Mouse (Mus musculus) forebrain, embryonic 11.5 days (tissue): ENCODE measurements around the gene Ttll6. TPM values are rescaled to one million over a fixed set of nuclear protein-coding genes. Genes with fewer than 3 reads are reported as not detected.
A peak's percentile ranks its signal among the peaks of the same experiment; 100 is the strongest.
"Not testable (repeated sequence)": the region's sequence is repeated elsewhere in the genome, so short reads cannot be mapped to it uniquely, and the experiment has no call there.

Experiments
- ATAC-seq: fragments of 200-750 bp; cut with Nextera tagmentation; replicated peaks from 2 replicates; pipeline ENCODE4 v1.8.0; 2017; ENCODE audit warnings: moderate TSS enrichment; ENCODE audit not compliant: low FRiP score
- DNase-seq: peaks from one replicate; pipeline ENCODE4 v3.0.0-alpha.2; 2017; ENCODE audit warnings: low spot score
- H3K27ac ChIP-seq: fragments of 300-500 bp; sonication (generic); 2 replicates; pipeline ENCODE4 v1.5.1; 2014; ENCODE audit warnings: low read depth, low read length
- H3K27me3 ChIP-seq: fragments of 300-500 bp; sonication (generic); 2 replicates; pipeline ENCODE4 v1.6.1; 2014; ENCODE audit warnings: mild to moderate bottlenecking, low read length, mixed read lengths; ENCODE audit not compliant: control insufficient read depth, insufficient read depth
- H3K36me3 ChIP-seq: fragments of 300-500 bp; sonication (generic); 2 replicates; pipeline ENCODE4 v1.6.1; 2014; ENCODE audit warnings: mild to moderate bottlenecking, low read length, moderate library complexity, mixed read lengths; ENCODE audit not compliant: control insufficient read depth, insufficient read depth
- H3K4me1 ChIP-seq: fragments of 300-500 bp; sonication (generic); replicated peaks from 2 replicates; pipeline ENCODE4 v1.6.1; 2014; ENCODE audit warnings: low read length, mixed read lengths; ENCODE audit not compliant: control insufficient read depth, insufficient read depth
- H3K4me2 ChIP-seq: fragments of 300-500 bp; sonication (generic); 2 replicates; pipeline ENCODE4 v1.6.1; 2014; ENCODE audit warnings: low read depth, mild to moderate bottlenecking, low read length, moderate library complexity, mixed read lengths; ENCODE audit not compliant: severe bottlenecking
- H3K4me3 ChIP-seq: fragments of 300-500 bp; sonication (generic); 2 replicates; pipeline ENCODE4 v1.5.1; 2014; ENCODE audit warnings: low read depth, low read length
- H3K9ac ChIP-seq: fragments of 300-500 bp; sonication (generic); 2 replicates; pipeline ENCODE4 v1.6.1; 2014; ENCODE audit warnings: low read length
- H3K9me3 ChIP-seq: fragments of 300-500 bp; sonication (generic); 2 replicates; pipeline ENCODE4 v1.6.1; 2016; ENCODE audit warnings: low read length, mixed read lengths; ENCODE audit not compliant: control insufficient read depth
- WGBS: fragments of 180-500 bp; shearing (Covaris S2); extraction: QIAGEN DNeasy Blood & Tissue Kit; methylation state at CpG from one replicate; pipeline ENCODE4 v1.1.7; 2014; 5-methylcytosine and 5-hydroxymethylcytosine counted together
- polyA plus RNA-seq: library from polyadenylated mRNA; unstranded; fragments of >200 nt; fragmentation: Nextera tagmentation; extraction: Ambion mirVana; gene quantifications from 2 replicates; pipeline ENCODE4 v1.2.1, GENCODE M21; 2014

Gene Ttll6
- polyA plus RNA-seq, 1 experiment from 2014 or later, result not detected

DNA sequence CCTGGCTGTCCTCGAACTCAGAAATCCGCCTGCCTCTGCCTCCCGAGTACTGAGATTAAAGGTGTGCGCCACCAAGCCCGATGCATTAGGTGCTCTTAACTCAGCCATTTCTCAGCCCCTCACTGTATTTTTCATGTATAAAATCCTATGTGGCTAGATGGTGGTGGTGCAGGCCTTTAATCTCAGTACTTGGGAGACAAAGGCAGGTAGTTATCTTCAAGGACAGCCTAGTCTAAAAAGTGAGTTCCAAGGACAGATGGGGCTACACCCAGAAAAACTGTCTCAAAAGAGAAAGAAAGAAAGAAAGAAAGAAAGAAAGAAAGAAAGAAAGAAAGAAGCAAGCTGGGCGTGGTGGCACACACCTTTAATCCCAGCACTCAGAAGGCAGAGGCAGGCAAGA lies 18.2 kb upstream of the Ttll6 start:
- Histone ChIP-seq H3K4me3 (no peak overlapping the region), H3K9ac (no peak overlapping the region), H3K4me1 (no peaks in the 10 kb centered on the region), H3K9me3 (no peaks in the 10 kb centered on the region), H3K27ac (no peak overlapping the region), H3K4me2 (no peak overlapping the region), H3K27me3 (no peaks in the 10 kb centered on the region), H3K36me3 (no peaks in the 10 kb centered on the region)
- DNase-seq (no peak), ATAC-seq (no peak)
- 87% methylated on average over 6 of the region's 6 CpGs for WGBS

DNA sequence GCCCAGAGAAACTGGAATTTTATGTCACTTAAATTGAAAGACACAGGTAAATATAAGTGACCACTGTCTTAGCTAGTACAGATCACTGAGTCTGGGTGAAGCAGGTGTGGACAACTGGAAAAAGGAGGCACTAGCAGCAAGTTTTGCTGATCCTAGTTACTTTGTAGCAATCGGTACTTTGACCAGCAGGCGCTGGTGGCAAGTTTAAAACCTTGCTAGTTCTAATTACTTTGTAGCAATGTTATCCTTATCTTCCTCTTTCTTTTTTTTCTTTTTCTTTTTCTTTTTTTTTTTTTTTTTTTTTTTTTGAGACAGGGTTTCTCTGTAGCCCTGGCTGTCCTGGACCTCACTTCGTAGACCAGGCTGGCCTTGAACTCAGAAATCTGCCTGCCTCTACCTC lies 17.5 kb upstream of the Ttll6 start:
- WGBS, result 91% methylated on average over 3 of the region's 3 CpGs
- H3K27me3 ChIP-seq, result no peaks in the 10 kb centered on the region
- ATAC-seq, result no peak
- H3K4me2 ChIP-seq, result no peak overlapping the region
- no peak for DNase-seq
- no peaks in the 10 kb centered on the region for H3K36me3 ChIP-seq
- no peak overlapping the region for H3K27ac ChIP-seq
- H3K9me3 ChIP-seq, result no peaks in the 10 kb centered on the region
- H3K9ac ChIP-seq, result no peak overlapping the region
- H3K4me3 ChIP-seq, result no peak overlapping the region
- no peaks in the 10 kb centered on the region for H3K4me1 ChIP-seq

DNA sequence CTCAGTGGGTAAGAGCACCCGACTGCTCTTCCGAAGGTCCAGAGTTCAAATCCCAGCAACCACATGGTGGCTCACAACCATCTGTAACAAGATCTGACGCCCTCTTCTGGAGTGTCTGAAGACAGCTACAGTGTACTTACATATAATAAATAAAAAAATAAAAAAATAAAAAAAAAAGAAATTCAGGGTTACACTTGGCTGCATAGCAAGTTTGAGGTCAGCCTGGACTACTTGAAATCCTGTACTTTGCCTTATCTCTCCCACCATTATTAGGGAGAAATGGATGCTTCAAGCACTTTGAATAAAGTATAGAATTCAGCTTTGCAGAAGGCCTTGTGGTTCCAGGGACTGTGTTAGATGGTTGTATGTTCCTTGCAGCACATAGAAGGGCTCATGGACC lies 16.7 kb upstream of the Ttll6 start:
- not testable (repeated sequence) for H3K4me2 ChIP-seq, DNase-seq, H3K4me3 ChIP-seq, H3K27ac ChIP-seq, H3K4me1 ChIP-seq, H3K27me3 ChIP-seq, H3K9me3 ChIP-seq, H3K36me3 ChIP-seq, H3K9ac ChIP-seq, ATAC-seq
- 88% methylated on average over 3 of the region's 3 CpGs for WGBS

DNA sequence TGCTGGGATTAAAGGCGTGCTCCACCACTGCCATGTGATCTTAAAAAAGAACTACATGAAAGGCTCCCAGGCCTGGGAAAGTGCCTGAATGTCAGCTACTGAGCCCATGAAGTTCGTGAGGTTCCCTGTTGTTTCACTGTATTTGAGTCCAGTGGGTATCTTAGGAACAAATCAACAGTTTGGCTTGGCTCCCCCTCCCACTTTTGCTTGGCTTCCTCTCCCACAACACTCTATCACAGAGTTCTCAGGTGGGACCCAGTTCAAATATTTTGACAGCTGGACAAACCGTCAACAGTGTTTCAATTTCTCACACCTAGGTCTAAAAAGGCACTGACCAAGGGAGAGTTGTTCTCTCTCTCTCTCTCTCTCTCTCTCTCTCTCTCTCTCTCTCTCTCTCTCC lies 14.2 kb upstream of the Ttll6 start:
- Histone ChIP-seq H3K4me2 (no peak overlapping the region), H3K9ac (no peak overlapping the region), H3K9me3 (no peaks in the 10 kb centered on the region), H3K36me3 (no peaks in the 10 kb centered on the region), H3K27ac (no peak overlapping the region), H3K27me3 (peaks cover 12% of the 10 kb centered on the region), H3K4me1 (0 out of 2 replicates have a peak, but pooled peaks cover 2% of the 10 kb centered on the region), H3K4me3 (no peak overlapping the region)
- DNase-seq (no peak), ATAC-seq (no peak)
- WGBS, result 70% methylated on average over 3 of the region's 3 CpGs

DNA sequence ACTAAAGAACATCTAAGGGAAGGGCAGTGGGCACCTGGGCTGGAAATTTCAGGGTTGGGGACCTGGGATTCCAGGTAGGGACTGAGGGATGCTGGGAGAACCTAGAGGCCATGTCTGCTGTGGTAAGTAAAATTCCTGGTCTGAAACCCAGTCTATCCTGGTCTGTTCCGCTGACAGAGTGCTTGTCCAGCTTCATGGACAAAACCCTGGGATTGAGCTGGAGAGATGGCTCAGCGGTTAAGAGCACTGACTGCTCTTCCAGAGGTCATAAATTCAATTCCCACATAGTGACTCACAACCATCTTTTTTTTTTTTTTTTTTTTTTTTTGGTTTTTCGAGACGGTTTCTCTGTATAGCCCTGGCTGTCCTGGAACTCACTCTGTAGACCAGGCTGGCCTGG lies 10.8 kb upstream of the Ttll6 start:
- WGBS, result 74% methylated on average over 4 of the region's 4 CpGs

DNA sequence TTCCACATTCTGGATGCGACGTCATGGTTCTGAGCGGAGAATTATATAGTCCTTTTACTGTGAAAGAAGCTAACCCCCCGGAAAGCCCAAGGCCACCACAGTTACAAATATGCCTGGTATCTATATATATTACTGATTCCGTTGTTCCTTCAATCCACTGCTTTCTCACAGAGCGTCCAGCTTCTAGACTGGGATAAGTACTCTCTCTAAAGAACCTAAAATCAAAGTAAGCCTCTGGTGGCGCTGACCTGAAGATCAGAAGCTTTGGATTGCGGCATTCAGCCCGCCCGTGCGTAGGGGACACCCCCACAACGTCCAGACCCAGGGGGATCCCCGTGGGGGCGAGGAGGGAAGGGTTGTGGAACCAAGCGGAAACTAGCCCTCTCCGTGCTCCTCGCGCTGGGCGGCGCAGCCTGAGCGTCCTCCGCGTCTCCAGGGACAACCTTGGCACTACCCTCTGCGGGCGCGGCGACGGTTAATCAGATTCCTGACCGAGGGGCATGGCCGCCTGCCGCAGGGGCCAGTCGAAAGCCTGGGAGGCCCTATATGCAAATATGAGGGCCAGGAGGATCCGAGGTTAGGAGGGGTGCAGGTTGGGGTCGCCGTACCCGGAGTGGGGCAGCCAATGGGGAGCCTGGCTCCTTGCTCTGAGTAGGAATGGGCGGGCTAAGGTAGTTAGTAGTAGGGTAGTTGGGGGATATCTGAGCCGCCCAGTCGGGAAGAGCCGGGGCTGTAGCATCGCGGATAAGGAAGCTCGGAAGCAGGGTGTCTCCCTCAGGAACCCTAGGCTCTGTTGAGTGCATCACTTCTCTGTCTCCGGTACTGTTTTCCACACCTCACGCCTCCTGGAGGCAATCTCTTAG lies 9.3 kb upstream of the Ttll6 start:
- Histone ChIP-seq H3K4me3 (peak overlapping the region; percentile 29), H3K27me3 (peaks cover 20% of the 10 kb centered on the region), H3K9ac (no peak overlapping the region), H3K9me3 (no peaks in the 10 kb centered on the region), H3K4me1 (0 out of 2 replicates have a peak, but pooled peaks cover 2% of the 10 kb centered on the region), H3K4me2 (peak overlapping the region; percentile 52), H3K36me3 (no peaks in the 10 kb centered on the region), H3K27ac (no peak overlapping the region)
- ATAC-seq, result no peak
- WGBS, result 3% methylated on average over 42 of the region's 45 CpGs
- peak; percentile 75 for DNase-seq

More for the DNA sequence above, 10.8 kb upstream of the Ttll6 start:
- not testable (repeated sequence) for H3K36me3 ChIP-seq, H3K4me1 ChIP-seq, ATAC-seq, H3K27ac ChIP-seq, H3K4me3 ChIP-seq, H3K4me2 ChIP-seq, H3K9ac ChIP-seq, DNase-seq, H3K9me3 ChIP-seq
- H3K27me3 ChIP-seq, result peaks cover 20% of the 10 kb centered on the region

DNA sequence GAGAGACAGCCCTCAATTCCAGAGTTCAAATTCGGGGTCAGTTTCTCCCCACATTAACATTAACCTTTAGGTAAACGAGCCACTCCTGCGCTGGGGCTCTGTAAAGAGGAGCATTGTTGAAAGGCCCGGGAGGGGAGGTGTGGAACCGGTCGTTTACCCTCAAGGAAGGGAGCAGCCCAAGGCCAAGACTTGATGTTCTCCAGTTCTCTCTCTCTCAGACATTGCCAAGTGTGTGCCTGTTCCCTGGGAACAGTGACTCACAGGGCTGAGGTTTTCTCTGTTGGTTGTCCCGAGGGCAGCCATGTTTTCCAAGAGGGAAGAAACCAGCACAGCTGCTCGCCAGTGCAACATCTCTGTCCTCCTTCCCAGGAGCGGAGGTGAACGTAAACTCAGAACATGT lies 3.0 kb upstream of the Ttll6 start:
- Histone ChIP-seq H3K4me2 (no peak overlapping the region), H3K9ac (no peak overlapping the region), H3K27ac (no peak overlapping the region), H3K4me3 (no peak overlapping the region), H3K27me3 (0 out of 2 replicates have a peak, but pooled peaks cover 2% of the 10 kb centered on the region), H3K9me3 (no peaks in the 10 kb centered on the region), H3K36me3 (no peaks in the 10 kb centered on the region), H3K4me1 (no peaks in the 10 kb centered on the region)
- ATAC-seq (no peak), DNase-seq (no peak)
- 64% methylated on average over 10 of the region's 10 CpGs for WGBS

DNA sequence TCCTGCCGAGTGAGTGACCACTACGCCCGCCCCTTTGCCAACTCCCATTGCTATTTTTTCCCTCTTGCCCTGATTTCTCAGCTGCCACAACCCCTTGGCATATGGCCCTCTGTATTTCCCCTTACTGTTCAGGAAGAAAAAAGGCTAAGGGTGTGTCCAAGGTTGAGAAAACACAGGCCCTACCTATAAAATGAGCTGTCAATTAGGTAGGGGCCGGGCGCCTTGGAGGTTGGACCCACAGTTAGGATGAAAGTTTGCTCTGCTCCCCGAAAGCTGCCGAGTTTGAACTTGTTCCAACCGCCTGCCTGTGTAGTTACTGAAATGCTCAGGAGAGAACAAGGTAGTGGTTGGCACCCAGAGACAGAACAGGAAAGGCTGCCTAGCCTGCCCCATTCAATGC lies 2.3 kb downstream of the Ttll6 start:
- no peak overlapping the region for H3K9ac ChIP-seq
- H3K27me3 ChIP-seq, result no peaks in the 10 kb centered on the region
- no peak overlapping the region for H3K4me2 ChIP-seq
- no peaks in the 10 kb centered on the region for H3K9me3 ChIP-seq
- H3K4me3 ChIP-seq, result no peak overlapping the region
- ATAC-seq (no peak), DNase-seq (no peak)
- no peaks in the 10 kb centered on the region for H3K4me1 ChIP-seq
- WGBS, result 89% methylated on average over 8 of the region's 8 CpGs
- no peaks in the 10 kb centered on the region for H3K36me3 ChIP-seq
- H3K27ac ChIP-seq, result no peak overlapping the region

DNA sequence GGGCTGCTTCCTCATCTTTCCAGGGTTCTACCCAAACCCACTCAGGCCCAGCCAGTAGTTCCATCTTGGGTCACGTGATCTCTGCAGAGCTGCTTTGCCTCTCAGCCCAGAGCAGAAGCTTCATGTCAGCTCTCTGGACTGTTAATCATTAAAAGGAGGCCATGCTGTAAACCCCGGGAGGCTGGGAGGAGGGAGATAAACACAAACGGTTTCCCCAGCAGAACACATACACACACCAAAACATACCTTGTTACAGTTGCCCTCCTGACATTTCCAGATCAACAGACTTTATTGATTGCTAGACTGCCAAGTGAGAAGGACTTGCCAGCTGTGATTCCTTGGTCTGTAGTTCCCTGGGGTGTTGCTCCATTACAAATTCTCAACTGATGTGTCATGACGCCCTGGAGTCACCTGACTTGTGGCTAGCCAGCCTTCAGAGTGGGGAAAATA lies 7.2 kb downstream of the Ttll6 start:
- Histone ChIP-seq H3K4me2 (no peak overlapping the region), H3K27me3 (peaks cover 6% of the 10 kb centered on the region), H3K4me3 (no peak overlapping the region), H3K36me3 (no peaks in the 10 kb centered on the region), H3K9me3 (no peaks in the 10 kb centered on the region), H3K9ac (no peak overlapping the region), H3K4me1 (no peaks in the 10 kb centered on the region; the same call in 1 of the 2 replicates), H3K27ac (no peak overlapping the region)
- 63% methylated on average over 4 of the region's 4 CpGs for WGBS
- DNase-seq, result no peak
- no peak for ATAC-seq
